Mouse (Mus musculus): ENCODE measurements around the gene Siva1. TPM values are rescaled to one million over a fixed set of nuclear protein-coding genes. Genes with fewer than 3 reads are reported as not detected.

Siva1 gene
- total and polyA plus RNA-seq, 3 experiments = 78.1 to 137 (median 135) TPM

- H3K4me1 ChIP-seq (ENCODE audit: control insufficient read depth in 1 of 2, insufficient read depth in 2 of 2) = peaks cover 36 to 89% of the 10 kb centered on the region in 2 experiments
- no peak overlapping the region for H3K9ac ChIP-seq (ENCODE audit: insufficient read depth, low read depth)
- H3K9me3 ChIP-seq (replicated peaks; ENCODE audit: low read length) = no peaks in the 10 kb centered on the region
- in situ Hi-C loops (cut with MboI; ENCODE audit: low pct_ligation_motif_present, low pct_unique_long_range_greater_than_20kb, low sequenced_read_pairs) (loop anchor here (5.0 kb wide), 1 partner anchor 37 kb away; no protein-coding TSS in a partner anchor), dilution Hi-C loops (cut with MboI; ENCODE audit: extremely low pct_ligation_motif_present, extremely low pct_unique_long_range_greater_than_20kb, low sequenced_read_pairs) (no loop called here)
- H3K4me2 ChIP-seq (ENCODE audit: insufficient read depth, low read depth, poor library complexity, severe bottlenecking) = no peak overlapping the region
- no peaks in the 10 kb centered on the region for H3K27me3 ChIP-seq (replicated peaks)
- H3K27ac ChIP-seq (ENCODE audit: insufficient read depth, low read depth) = peak overlapping the region; percentile 31; the same call in 1 of the 2 replicates
- H3K4me3 ChIP-seq (replicated peaks in 1 of 3; ENCODE audit: low read depth in 2 of 3, low read length in 2 of 3, poor library complexity in 1 of 3) = no peak overlapping the region
- TF ChIP-seq MAZ (IDR thresholded peaks at IDR 0.05; ENCODE audit: low read depth, low read length) (no peak), JUN (IDR thresholded peaks at IDR 0.05; ENCODE audit: insufficient read depth, low read depth, low read length) (no peak), JUND (conservative IDR thresholded peaks at IDR 0.05; ENCODE audit: low read depth, low read length) (no peak), POLR2A (IDR thresholded peaks at IDR 0.05; ENCODE audit: low read depth, low read length) (no peak), NELFE (IDR thresholded peaks at IDR 0.05; ENCODE audit: low read depth, low read length) (no peak), ELF1 (IDR thresholded peaks at IDR 0.05; ENCODE audit: low read depth, low read length) (no peak), UBTF (IDR thresholded peaks at IDR 0.05; ENCODE audit: low read depth, low read length) (no peak), RAD21 (IDR thresholded peaks at IDR 0.05; ENCODE audit: low read depth, low read length) (no peak), ZMIZ1 (IDR thresholded peaks at IDR 0.05; ENCODE audit: low read depth, low read length) (no peak), KAT2A (IDR thresholded peaks at IDR 0.05; ENCODE audit: insufficient replicate concordance, low read length) (no peak), POLR2AphosphoS2 (IDR thresholded peaks at IDR 0.05; ENCODE audit: low read depth, low read length) (no peak), CHD2 (IDR thresholded peaks at IDR 0.05; ENCODE audit: low read length) (no peak), MXI1 (IDR thresholded peaks at IDR 0.05; ENCODE audit: low read depth, low read length) (no peak), NRF1 (IDR thresholded peaks at IDR 0.05; ENCODE audit: low read depth, low read length) (no peak), TCF12 (IDR thresholded peaks at IDR 0.05; ENCODE audit: low read depth, low read length) (no peak), USF1 (IDR thresholded peaks at IDR 0.05; ENCODE audit: low read depth, low read length) (no peak), SMC3 (IDR thresholded peaks at IDR 0.05; ENCODE audit: low read depth, low read length) (no peak), MEF2A (IDR thresholded peaks at IDR 0.05; ENCODE audit: borderline replicate concordance, low read depth, low read length) (no peak)
- DNase-seq (ENCODE audit: extremely low read depth) = no peak
- peaks cover 49% of the 10 kb centered on the region for H3K79me2 ChIP-seq (replicated peaks; ENCODE audit: control insufficient read depth, extremely low read depth, insufficient read depth, poor library complexity, severe bottlenecking)
- H3K36me3 ChIP-seq (replicated peaks in 1 of 2; ENCODE audit: control insufficient read depth in 1 of 2, insufficient read depth in 1 of 2, low read length in 1 of 2) = peaks cover 47 to 98% of the 10 kb centered on the region in 2 experiments
Measured at GRCm38 (mm10) chr12:112599198-112599597, 45.3 kb upstream of the Siva1 start.

- Histone ChIP-seq H3K36me3 (replicated peaks in 1 of 2; ENCODE audit: control insufficient read depth in 1 of 2, insufficient read depth in 1 of 2, low read length in 1 of 2) (peaks cover 53 to 96% of the 10 kb centered on the region in 2 experiments), H3K4me3 (replicated peaks in 1 of 3; ENCODE audit: low read depth in 2 of 3, low read length in 2 of 3, poor library complexity in 1 of 3) (no peak overlapping the region), H3K9ac (ENCODE audit: insufficient read depth, low read depth) (no peak overlapping the region), H3K4me2 (ENCODE audit: insufficient read depth, low read depth, poor library complexity, severe bottlenecking) (no peak overlapping the region), H3K27me3 (replicated peaks) (no peaks in the 10 kb centered on the region), H3K4me1 (ENCODE audit: control insufficient read depth in 1 of 2, insufficient read depth in 2 of 2) (peaks cover 33 to 87% of the 10 kb centered on the region in 2 experiments), H3K9me3 (replicated peaks; ENCODE audit: low read length) (no peaks in the 10 kb centered on the region), H3K27ac (ENCODE audit: insufficient read depth, low read depth) (no peak overlapping the region), H3K79me2 (replicated peaks; ENCODE audit: control insufficient read depth, extremely low read depth, insufficient read depth, poor library complexity, severe bottlenecking) (peaks cover 41% of the 10 kb centered on the region)
- dilution Hi-C loops (cut with MboI; ENCODE audit: extremely low pct_ligation_motif_present, extremely low pct_unique_long_range_greater_than_20kb, low sequenced_read_pairs) = no loop called here
- no peak for DNase-seq (ENCODE audit: extremely low read depth)
- in situ Hi-C loops (cut with MboI; ENCODE audit: low pct_ligation_motif_present, low pct_unique_long_range_greater_than_20kb, low sequenced_read_pairs) = loop anchor here (5.0 kb wide), 1 partner anchor 38 kb away; no protein-coding TSS in a partner anchor
- TF ChIP-seq ZNF384 (IDR thresholded peaks at IDR 0.05; ENCODE audit: low read depth, low read length) (no peak), E2F4 (IDR thresholded peaks at IDR 0.05; ENCODE audit: insufficient replicate concordance, low read depth, low read length) (no peak), MXI1 (IDR thresholded peaks at IDR 0.05; ENCODE audit: low read depth, low read length) (no peak), SIN3A (IDR thresholded peaks at IDR 0.05; ENCODE audit: low read length) (no peak), NELFE (IDR thresholded peaks at IDR 0.05; ENCODE audit: low read depth, low read length) (no peak), JUN (IDR thresholded peaks at IDR 0.05; ENCODE audit: insufficient read depth, low read depth, low read length) (no peak), JUND (conservative IDR thresholded peaks at IDR 0.05; ENCODE audit: low read depth, low read length) (no peak), EP300 (IDR thresholded peaks at IDR 0.05; ENCODE audit: low read length) (no peak), TBP (conservative IDR thresholded peaks at IDR 0.05; ENCODE audit: low read depth, low read length) (no peak), MYC (IDR thresholded peaks at IDR 0.05; ENCODE audit: low read depth, low read length) (no peak), ZMIZ1 (IDR thresholded peaks at IDR 0.05; ENCODE audit: low read depth, low read length) (no peak)
Measured at GRCm38 (mm10) chr12:112599942-112600611, 44.4 kb upstream of the Siva1 start.
